Mouse (Mus musculus) kidney, adult 2 months (tissue): ENCODE results near the gene Arf4.

ENCODE experiments used
- CTCF ChIP-seq: fragments of 200-500 bp; conservative IDR thresholded peaks from 2 replicates; pipeline ENCODE4 v1.5.1; 2011; ENCODE audit warnings: low read depth, mild to moderate bottlenecking, control low read depth, low read length, moderate library complexity, mixed read lengths; ENCODE audit not compliant: insufficient read depth, insufficient read length
- POLR2A ChIP-seq: fragments of 200-500 bp; IDR thresholded peaks from one replicate; pipeline ENCODE4 v1.6.1; 2011; ENCODE audit warnings: low read depth, low read length, control low read depth

DNA sequence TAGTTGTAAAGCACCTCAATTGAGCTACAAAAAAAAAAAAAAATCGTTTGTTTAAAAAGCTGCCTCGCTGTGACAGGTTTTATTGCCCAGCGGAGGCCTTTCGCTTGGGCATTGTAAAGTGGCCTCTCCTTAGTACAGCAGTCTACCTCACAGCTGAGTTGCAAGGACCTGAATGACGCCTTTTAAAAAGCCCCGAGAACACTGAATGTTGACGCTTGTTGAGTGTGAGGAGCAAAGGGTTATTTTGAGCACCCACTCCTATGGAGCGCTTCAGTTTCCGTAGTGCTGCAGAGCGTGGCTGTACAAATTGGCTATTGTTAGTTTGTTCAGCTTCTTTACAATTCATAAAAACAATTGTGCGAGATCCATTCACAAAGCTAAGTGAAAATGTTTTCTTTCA, 1.4 kb downstream of the Arf4 start:
- TF ChIP-seq POLR2A (no peak), CTCF (no peak)
